Mouse (Mus musculus): Measurements from ENCODE around the gene B9d1.

B9d1 gene

GRCm38 (mm10) chr11:61498736-61499504, 6.0 kb upstream of the B9d1 start:
- TF ChIP-seq GATA4 (IDR thresholded peaks at IDR 0.05; ENCODE audit: insufficient replicate concordance, low read length): no peak

DNA sequence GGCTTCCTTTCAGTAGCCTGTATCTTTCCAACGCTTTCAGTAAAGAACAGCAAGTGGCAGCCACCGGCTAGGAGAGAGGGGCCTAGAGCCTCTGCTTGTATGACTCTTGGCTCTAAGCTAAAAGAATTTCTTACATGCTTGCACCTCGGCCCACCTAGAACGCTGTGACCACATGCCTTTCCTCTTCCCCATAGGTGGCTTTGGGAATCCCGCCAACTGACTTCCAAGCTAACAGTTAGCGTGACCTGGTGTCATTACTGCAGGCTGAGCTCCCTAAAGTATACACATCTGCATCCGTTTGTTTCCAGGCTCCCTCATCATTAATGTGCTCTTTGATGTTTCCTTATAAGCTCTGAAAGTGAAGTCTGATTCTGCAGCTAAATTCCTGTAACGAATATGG, 1.0 kb upstream of the B9d1 start:
- TF ChIP-seq GATA4 (IDR thresholded peaks at IDR 0.05; ENCODE audit: insufficient replicate concordance, low read length): no peak

- TF ChIP-seq GATA4 (IDR thresholded peaks at IDR 0.05; ENCODE audit: insufficient replicate concordance, low read length): no peak
Observed at GRCm38 (mm10) chr11:61514953-61515352, 10.0 kb downstream of the B9d1 start.

- TF ChIP-seq GATA4 (IDR thresholded peaks at IDR 0.05; ENCODE audit: insufficient replicate concordance, low read length): no peak
Observed at GRCm38 (mm10) chr11:61517971-61518370, 13.0 kb downstream of the B9d1 start.

DNA sequence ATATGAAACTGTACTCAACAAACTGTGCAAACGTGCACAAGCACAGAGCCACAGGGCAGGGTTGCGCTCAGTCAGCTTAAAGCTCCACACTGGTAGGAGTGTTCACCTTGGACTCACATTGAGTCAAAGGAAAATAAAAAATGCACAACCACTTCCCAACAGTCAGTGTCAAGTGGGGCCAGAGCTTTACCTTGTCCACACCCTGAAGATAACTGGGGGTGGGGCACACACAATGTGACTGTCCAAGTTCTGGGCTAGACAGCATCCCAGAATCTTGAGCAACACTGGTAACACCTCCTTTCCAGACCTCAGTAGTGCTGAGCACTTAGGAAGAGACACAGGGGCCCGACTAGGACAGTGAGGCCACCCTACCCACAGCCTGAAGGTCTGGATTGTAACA, 13.9 kb downstream of the B9d1 start:
- no peak for TF ChIP-seq GATA4 (IDR thresholded peaks at IDR 0.05; ENCODE audit: insufficient replicate concordance, low read length)

- no peak for TF ChIP-seq GATA4 (IDR thresholded peaks at IDR 0.05; ENCODE audit: insufficient replicate concordance, low read length)
Observed at GRCm38 (mm10) chr11:61519484-61520107, 14.7 kb downstream of the B9d1 start.

DNA sequence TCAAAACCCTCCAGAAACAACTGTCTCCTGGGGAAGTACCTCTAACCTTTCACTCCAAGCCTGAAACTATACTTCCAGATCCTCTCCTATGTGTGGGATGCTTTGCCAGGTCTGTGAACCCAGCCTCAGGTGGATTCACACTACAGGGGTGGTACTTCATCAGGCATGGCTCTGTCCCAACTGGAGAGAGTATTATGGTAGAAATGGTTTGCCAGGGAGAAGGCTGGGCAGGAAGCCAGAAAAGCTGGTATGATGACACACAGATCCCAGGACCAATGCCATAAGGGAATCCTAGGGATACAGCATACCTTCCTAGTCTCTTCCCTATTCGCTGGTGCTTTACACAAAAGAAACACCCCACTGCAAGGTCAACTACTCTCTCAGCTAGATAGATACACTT, 21.9 kb downstream of the B9d1 start:
- TF ChIP-seq GATA4 (IDR thresholded peaks at IDR 0.05; ENCODE audit: insufficient replicate concordance, low read length): no peak

DNA sequence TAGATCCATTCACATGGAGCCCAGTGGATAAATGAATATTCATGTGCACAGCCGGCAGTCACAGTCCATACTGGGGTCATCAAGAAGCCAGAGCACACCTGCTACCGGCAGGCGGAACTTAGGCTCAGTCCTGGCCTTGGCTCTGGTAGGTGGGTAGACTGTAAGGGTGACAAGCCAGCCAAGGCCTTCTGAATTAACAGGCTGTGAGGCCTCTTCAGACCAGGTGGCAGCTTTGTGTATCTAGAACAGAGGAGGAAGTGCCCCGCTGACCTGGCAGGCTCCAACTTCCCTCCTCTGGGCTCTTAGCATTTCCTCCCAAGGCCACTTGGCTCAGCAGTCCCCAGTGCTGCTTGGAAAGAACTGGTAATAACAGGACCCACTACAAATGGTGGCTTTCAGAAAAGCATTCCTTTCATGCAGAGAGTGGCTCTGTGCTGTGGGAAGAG, 24.3 kb downstream of the B9d1 start:
- peak; percentile 41; the same call in 1 of the 2 replicates for TF ChIP-seq GATA4 (IDR thresholded peaks at IDR 0.05; ENCODE audit: insufficient replicate concordance, low read length)

GRCm38 (mm10) chr11:61532820-61533219, 27.9 kb downstream of the B9d1 start:
- TF ChIP-seq GATA4 (IDR thresholded peaks at IDR 0.05; ENCODE audit: insufficient replicate concordance, low read length): no peak

GRCm38 (mm10) chr11:61533571-61533970, 28.6 kb downstream of the B9d1 start:
- peak; percentile 93 for TF ChIP-seq GATA4 (IDR thresholded peaks at IDR 0.05; ENCODE audit: insufficient replicate concordance, low read length)

DNA sequence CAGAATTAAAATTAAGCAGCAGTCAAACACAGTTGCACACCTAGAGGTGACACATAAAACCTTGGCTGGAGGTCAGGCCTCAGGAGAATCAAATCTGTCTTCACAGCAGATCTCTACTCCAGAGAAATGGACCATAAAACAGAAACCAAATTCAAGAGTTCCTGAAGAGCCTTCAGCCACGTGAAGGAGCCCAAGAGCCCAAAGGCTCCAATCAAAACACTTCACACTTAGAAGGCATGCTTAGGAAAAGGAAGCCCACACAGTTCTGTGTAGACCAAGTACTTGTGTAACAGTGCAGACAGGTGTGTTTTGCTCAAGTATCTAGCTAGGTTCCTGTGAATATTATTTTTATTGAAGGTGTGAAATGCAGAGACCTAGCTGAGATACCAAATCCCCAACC, 30.6 kb downstream of the B9d1 start:
- no peak for TF ChIP-seq GATA4 (IDR thresholded peaks at IDR 0.05; ENCODE audit: insufficient replicate concordance, low read length)

- peak; percentile 95 for TF ChIP-seq GATA4 (IDR thresholded peaks at IDR 0.05; ENCODE audit: insufficient replicate concordance, low read length)
Observed at GRCm38 (mm10) chr11:61536952-61537351, 32.0 kb downstream of the B9d1 start.

GRCm38 (mm10) chr11:61537362-61537761, 32.4 kb downstream of the B9d1 start:
- TF ChIP-seq GATA4 (IDR thresholded peaks at IDR 0.05; ENCODE audit: insufficient replicate concordance, low read length): no peak

- no peak for TF ChIP-seq GATA4 (IDR thresholded peaks at IDR 0.05; ENCODE audit: insufficient replicate concordance, low read length)
Observed at GRCm38 (mm10) chr11:61540642-61541041, 35.7 kb downstream of the B9d1 start.

DNA sequence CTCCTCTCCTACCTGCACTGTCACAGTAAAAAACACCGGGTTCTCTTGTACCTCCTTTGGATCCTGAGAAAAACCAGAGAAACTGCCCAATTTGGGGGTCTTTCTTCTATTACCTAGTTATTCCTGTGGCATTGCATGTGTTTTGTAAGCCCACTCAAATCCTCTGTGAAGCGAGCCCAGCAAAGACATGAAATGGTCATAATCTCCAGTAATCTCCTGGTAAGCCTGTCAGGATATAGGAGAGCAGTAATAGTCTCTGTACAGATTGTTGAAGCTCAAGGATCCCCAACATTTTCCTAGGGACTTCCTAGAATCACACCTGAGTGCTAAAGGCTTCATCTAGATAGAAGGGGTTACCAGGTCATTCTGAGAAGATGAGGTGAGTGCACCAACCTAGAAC, 36.2 kb downstream of the B9d1 start:
- no peak for TF ChIP-seq GATA4 (IDR thresholded peaks at IDR 0.05; ENCODE audit: insufficient replicate concordance, low read length)

DNA sequence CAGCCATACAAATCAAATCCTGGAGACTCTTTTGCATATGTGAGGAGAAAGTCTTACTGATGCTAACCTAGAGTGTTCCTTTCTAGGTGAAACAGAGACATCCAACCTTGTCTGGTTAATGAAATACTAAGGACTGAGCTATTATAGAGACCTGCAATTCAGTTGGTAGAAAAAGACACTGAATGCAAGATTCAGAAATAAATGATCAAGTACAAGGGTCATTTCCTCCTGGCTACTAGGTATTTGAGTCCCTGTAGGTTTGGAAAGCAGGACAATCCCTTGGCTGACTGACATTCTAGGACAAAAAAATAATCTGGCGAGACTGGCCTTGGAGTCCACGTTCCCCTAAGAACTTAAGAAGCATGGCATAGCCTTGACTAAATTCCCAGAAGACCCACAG, 40.6 kb downstream of the B9d1 start:
- TF ChIP-seq GATA4 (IDR thresholded peaks at IDR 0.05; ENCODE audit: insufficient replicate concordance, low read length): no peak

DNA sequence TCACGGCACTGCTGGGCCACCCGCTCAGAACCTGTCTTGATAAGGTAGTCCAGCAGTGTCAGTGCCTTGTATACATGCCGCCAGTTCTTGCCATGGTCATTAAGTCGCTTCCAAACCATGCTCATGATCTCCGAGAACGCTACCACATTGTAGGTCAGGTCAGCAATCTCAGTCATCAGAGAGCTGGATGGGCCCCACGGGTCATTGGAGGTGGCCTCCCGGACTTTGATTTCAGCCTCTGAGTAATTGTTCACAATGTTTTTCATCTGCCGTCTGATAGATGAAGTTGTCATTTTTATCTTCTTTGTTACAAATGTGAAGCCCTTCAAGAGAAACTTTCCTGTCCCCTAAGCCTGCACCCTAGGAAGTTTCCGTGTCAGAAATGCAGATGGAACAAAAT, 41.5 kb downstream of the B9d1 start:
- TF ChIP-seq GATA4 (IDR thresholded peaks at IDR 0.05; ENCODE audit: insufficient replicate concordance, low read length): no peak

Measured in liver, adult (tissue).